Mouse (Mus musculus) heart, embryonic 16.5 days (tissue): Measurements from ENCODE around the gene Trim34a. TPM values are rescaled to one million over a fixed set of nuclear protein-coding genes. Genes with fewer than 3 reads are reported as not detected.
"Not testable (repeated sequence)": the region's sequence is repeated elsewhere in the genome, so short reads cannot be mapped to it uniquely, and the experiment has no call there.

Source experiments
- ATAC-seq: fragments of 200-750 bp; cut with Nextera tagmentation; replicated peaks from 2 replicates; pipeline ENCODE4 v1.8.0; 2017; ENCODE audit warnings: moderate number of reproducible peaks; ENCODE audit not compliant: insufficient read depth, low FRiP score; ENCODE audit errors: extremely low read depth
- H3K27ac ChIP-seq: fragments of 300-500 bp; sonication (generic); 2 replicates; pipeline ENCODE4 v1.5.1; 2014; ENCODE audit warnings: mild to moderate bottlenecking, low read length, control low read depth, moderate library complexity
- H3K27me3 ChIP-seq: fragments of 300-500 bp; sonication (generic); 2 replicates; pipeline ENCODE4 v1.6.1; 2014; ENCODE audit warnings: low read length, mixed read lengths; ENCODE audit not compliant: control insufficient read depth, insufficient read depth
- H3K36me3 ChIP-seq: fragments of 300-500 bp; sonication (generic); 2 replicates; pipeline ENCODE4 v1.6.1; 2014; ENCODE audit not compliant: control insufficient read depth, insufficient read depth
- H3K4me1 ChIP-seq: fragments of 300-500 bp; sonication (generic); 2 replicates; pipeline ENCODE4 v1.6.1; 2014; ENCODE audit warnings: low read length, mixed read lengths; ENCODE audit not compliant: control insufficient read depth, insufficient read depth
- H3K4me2 ChIP-seq: fragments of 300-500 bp; sonication (generic); 2 replicates; pipeline ENCODE4 v1.6.1; 2014; ENCODE audit warnings: low read depth, mild to moderate bottlenecking, control low read depth, low read length
- H3K4me3 ChIP-seq: fragments of 300-500 bp; sonication (generic); 2 replicates; pipeline ENCODE4 v1.5.1; 2014; ENCODE audit warnings: mild to moderate bottlenecking, control low read depth, low read length
- H3K9ac ChIP-seq: fragments of 300-500 bp; sonication (generic); 2 replicates; pipeline ENCODE4 v1.6.1; 2014; ENCODE audit warnings: low read length, control low read depth
- H3K9me3 ChIP-seq: fragments of 300-500 bp; sonication (generic); replicated peaks from 2 replicates; pipeline ENCODE4 v1.6.1; 2016; ENCODE audit warnings: low read length; ENCODE audit not compliant: control insufficient read depth
- WGBS: fragments of 180-500 bp; shearing (Covaris S2); extraction: QIAGEN DNeasy Blood & Tissue Kit; methylation state at CpG from one replicate; pipeline ENCODE4 v1.1.7; 2014; 5-methylcytosine and 5-hydroxymethylcytosine counted together
- polyA plus RNA-seq: library from polyadenylated mRNA; unstranded; fragments of >200 nt; fragmentation: Nextera tagmentation; extraction: Ambion mirVana; gene quantifications from 2 replicates; pipeline ENCODE4 v1.2.1, GENCODE M21; 2015

The Trim34a gene
- polyA plus RNA-seq, 1 experiment from 2014 or later: 4.3 TPM

DNA sequence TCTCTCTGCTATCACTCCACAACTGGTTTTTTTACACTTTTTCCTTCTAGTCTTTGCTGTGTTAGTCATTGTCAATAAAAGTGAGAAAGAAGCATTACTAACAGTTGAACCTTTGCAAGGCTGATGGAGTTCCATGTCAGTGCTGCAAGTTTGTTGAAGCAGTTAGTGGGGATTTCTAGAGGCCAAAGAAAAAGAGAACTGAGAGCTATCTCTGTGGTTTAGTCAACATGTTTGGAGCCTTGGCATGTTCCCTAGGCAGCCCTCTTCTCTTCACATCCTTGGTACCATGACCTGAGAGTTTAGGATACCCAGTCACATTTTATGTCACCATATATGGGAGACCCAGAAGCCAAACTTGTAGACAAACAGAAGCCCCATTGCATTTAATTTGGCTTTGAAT lies 3.4 kb upstream of the Trim34a start:
- Histone ChIP-seq H3K27ac (no peak overlapping the region), H3K4me2 (no peak overlapping the region), H3K9me3 (no peaks in the 10 kb centered on the region), H3K4me1 (no peaks in the 10 kb centered on the region), H3K36me3 (no peaks in the 10 kb centered on the region), H3K9ac (no peak overlapping the region), H3K27me3 (no peaks in the 10 kb centered on the region), H3K4me3 (no peak overlapping the region)
- no peak for ATAC-seq

DNA sequence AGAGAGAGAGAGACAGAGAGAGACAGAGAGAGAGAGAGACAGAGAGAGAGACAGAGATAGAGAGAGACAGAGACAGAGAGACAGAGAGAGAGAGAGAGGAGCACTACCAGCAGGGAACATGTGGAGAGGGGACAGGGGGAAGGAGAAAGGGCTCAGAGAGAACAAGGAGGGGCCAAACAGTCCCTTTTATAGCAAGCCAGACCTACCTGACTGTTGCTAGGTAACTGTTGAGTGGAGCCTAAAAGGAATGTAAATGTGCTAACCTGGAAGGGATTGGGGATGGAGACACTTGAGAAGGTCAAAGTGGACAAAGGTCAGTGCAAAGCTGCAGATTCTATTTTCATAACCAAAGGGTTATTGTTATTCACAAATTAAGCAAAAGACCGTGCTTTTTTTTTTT lies 641 bp upstream of the Trim34a start:
- Histone ChIP-seq H3K36me3 (no peaks in the 10 kb centered on the region), H3K4me2 (no peak overlapping the region), H3K27ac (no peak overlapping the region), H3K27me3 (no peaks in the 10 kb centered on the region), H3K4me3 (no peak overlapping the region), H3K9ac (no peak overlapping the region), H3K9me3 (no peaks in the 10 kb centered on the region), H3K4me1 (no peaks in the 10 kb centered on the region)
- ATAC-seq: no peak
- 50% methylated on average over 1 of the region's 1 CpGs for whole genome bisulfite sequencing

DNA sequence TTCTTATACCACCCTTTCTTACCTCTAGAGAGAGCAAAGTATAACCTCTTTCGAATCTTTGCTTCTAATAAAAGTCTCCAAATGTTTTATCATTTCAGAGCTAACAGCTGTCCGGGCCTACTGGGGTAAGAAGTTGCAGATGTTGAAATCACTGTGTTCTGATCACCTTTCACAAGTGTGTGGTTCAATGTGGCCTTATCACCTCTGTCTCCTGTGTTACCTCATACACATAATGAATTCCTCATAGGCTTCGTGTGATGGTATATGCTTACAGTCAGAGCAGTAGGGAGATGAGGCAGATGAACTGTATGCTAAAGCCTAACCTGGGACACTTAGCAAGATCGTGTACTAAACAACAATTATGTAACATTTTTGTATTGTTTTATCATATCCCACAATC lies 16.1 kb downstream of the Trim34a start:
- not testable (repeated sequence) for H3K4me2 ChIP-seq, H3K9me3 ChIP-seq, H3K36me3 ChIP-seq, ATAC-seq, H3K27ac ChIP-seq, H3K4me3 ChIP-seq, H3K4me1 ChIP-seq, H3K9ac ChIP-seq, H3K27me3 ChIP-seq
- WGBS: 80% methylated on average over 4 of the region's 4 CpGs

- peak; percentile 63 for ATAC-seq
- not testable (repeated sequence) for H3K9ac ChIP-seq, H3K27me3 ChIP-seq, H3K27ac ChIP-seq, H3K9me3 ChIP-seq, H3K4me3 ChIP-seq, H3K4me2 ChIP-seq, H3K4me1 ChIP-seq, H3K36me3 ChIP-seq
- WGBS: 76% methylated on average over 2 of the region's 5 CpGs
Observed at GRCm38 (mm10) chr7:104265335-104265734, 21.1 kb downstream of the Trim34a start.

DNA sequence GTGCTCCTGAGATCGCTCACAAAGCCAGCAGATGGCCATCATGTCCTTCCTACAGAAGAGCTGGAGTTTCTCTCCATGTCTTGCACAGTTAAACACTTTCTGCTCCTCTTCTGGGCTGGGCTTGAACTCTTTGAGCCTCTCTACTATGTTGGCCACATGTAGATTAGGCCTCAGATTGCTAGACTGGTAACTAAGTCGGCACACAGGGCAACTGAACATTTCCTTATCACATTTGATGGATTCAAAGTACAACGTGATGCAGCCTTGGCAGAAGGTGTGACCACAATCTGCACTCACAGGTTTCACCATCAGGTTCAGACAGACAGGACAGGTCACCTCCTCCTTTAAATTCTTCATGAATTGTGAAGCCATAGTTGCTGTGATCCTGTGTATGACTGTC lies 35.1 kb downstream of the Trim34a start:
- H3K9ac ChIP-seq, H3K9me3 ChIP-seq, H3K27ac ChIP-seq, ATAC-seq, H3K4me3 ChIP-seq, H3K4me2 ChIP-seq, H3K36me3 ChIP-seq, H3K27me3 ChIP-seq, H3K4me1 ChIP-seq: not testable (repeated sequence)
- 59% methylated on average over 2 of the region's 3 CpGs for WGBS

GRCm38 (mm10) chr7:104287576-104288443 lies 43.6 kb downstream of the Trim34a start, which contains the start of gene Trim5:
TSS of gene Trim5 (minus strand) at chr7:104288094.
- Histone ChIP-seq H3K4me2 (peak within 1 kb of the TSS; percentile 61), H3K9ac (peak within 1 kb of the TSS; percentile 42; the same call in 1 of the 2 replicates), H3K4me3 (peak within 1 kb of the TSS; percentile 53)
- not testable (repeated sequence) for H3K4me1 ChIP-seq, H3K9me3 ChIP-seq, H3K36me3 ChIP-seq, H3K27ac ChIP-seq, H3K27me3 ChIP-seq
- ATAC-seq: peak; percentile 97
- WGBS: 26% methylated on average over 14 of the region's 14 CpGs

- H3K4me2 ChIP-seq: no peak overlapping the region
- no peaks in the 10 kb centered on the region for H3K36me3 ChIP-seq
- no peak for ATAC-seq
- H3K9me3 ChIP-seq: no peaks in the 10 kb centered on the region
- H3K4me1 ChIP-seq: no peaks in the 10 kb centered on the region
- no peak overlapping the region for H3K4me3 ChIP-seq
- 70% methylated on average over 1 of the region's 1 CpGs for WGBS
- no peak overlapping the region for H3K27ac ChIP-seq
- H3K9ac ChIP-seq: no peak overlapping the region
- H3K27me3 ChIP-seq: no peaks in the 10 kb centered on the region
Observed at GRCm38 (mm10) chr7:104290641-104291040, 46.4 kb downstream of the Trim34a start.

DNA sequence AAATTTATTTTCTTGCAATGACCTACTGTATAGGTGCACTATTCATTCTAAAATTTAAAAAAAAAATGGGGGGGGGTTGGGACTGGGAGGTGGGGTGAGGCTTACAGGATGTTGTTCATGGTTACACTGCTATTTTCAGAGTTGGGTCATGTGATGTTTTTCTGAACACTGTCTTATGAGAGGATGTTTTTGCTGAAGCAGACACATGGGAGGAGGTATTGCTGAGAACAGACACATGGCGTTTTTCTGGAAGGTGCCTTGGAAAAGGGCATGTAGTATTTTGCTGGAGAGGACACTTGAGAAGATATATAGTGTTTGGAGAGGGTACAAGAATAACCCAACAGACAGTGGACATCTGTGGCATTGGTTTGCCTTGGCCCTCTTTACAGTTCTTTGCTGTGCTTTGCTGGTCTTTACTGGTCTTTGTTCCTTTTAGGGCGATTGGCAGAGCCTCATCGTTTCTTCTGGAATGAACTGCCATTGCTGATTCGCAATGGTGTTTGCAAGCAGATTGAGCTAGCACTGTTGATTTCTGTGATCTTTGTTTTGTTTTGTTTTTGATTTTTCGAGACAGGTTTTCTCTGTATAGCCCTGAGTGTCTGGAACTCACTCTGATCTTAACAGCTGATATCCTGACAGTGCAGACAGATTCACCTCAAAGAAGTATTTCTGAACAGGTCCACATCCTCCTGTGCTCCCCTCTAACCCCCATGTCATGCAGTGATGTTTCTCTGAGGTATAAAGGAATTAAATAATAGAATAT lies 47.6 kb downstream of the Trim34a start:
- H3K9ac ChIP-seq: no peak overlapping the region
- WGBS: 74% methylated on average over 5 of the region's 5 CpGs
- H3K4me3 ChIP-seq: no peak overlapping the region
- no peaks in the 10 kb centered on the region for H3K27me3 ChIP-seq
- no peak overlapping the region for H3K27ac ChIP-seq
- no peak for ATAC-seq
- no peaks in the 10 kb centered on the region for H3K4me1 ChIP-seq
- no peaks in the 10 kb centered on the region for H3K9me3 ChIP-seq
- H3K36me3 ChIP-seq: no peaks in the 10 kb centered on the region
- no peak overlapping the region for H3K4me2 ChIP-seq
